Mouse (Mus musculus) ZHBTc4 (cell line): Measurements from ENCODE around the gene Clcf1.
"Not testable (repeated sequence)": the region's sequence is repeated elsewhere in the genome, so short reads cannot be mapped to it uniquely, and the experiment has no call there.

Source experiments
- DNase-seq: peaks from one replicate; pipeline ENCODE4 v3.0.0-alpha.2; 2011; ENCODE audit warnings: low read depth, low spot score

The Clcf1 gene

GRCm38 (mm10) chr19:4248683-4249082 is 34.6 kb downstream of the Clcf1 start:
- not testable (repeated sequence) for DNase-seq

- no peak for DNase-seq
Measured at GRCm38 (mm10) chr19:4254230-4254629, 40.2 kb downstream of the Clcf1 start.

- DNase-seq, result peak; percentile 76
Measured at GRCm38 (mm10) chr19:4255583-4256162, 41.6 kb downstream of the Clcf1 start.

GRCm38 (mm10) chr19:4257216-4257896 is 43.3 kb downstream of the Clcf1 start:
- DNase-seq, result peak; percentile 97

- DNase-seq, result no peak
Measured at GRCm38 (mm10) chr19:4257897-4258252, 43.8 kb downstream of the Clcf1 start.

GRCm38 (mm10) chr19:4261038-4261698 is 47.1 kb downstream of the Clcf1 start:
- peak; percentile 61 for DNase-seq

- DNase-seq, result no peak
Measured at GRCm38 (mm10) chr19:4262756-4263155, 48.7 kb downstream of the Clcf1 start.

GRCm38 (mm10) chr19:4263702-4264101 is 49.7 kb downstream of the Clcf1 start:
- DNase-seq, result no peak

GRCm38 (mm10) chr19:4264171-4264780 is 50.2 kb downstream of the Clcf1 start:
- no peak for DNase-seq

- DNase-seq, result peak; percentile 44
Measured at GRCm38 (mm10) chr19:4265956-4266355, 51.9 kb downstream of the Clcf1 start.

- DNase-seq, result peak; percentile 66
Measured at GRCm38 (mm10) chr19:4268566-4269361, 54.7 kb downstream of the Clcf1 start, which contains the start of gene Ssh3. TSS of gene Ssh3 (minus strand) at chr19:4269180.

GRCm38 (mm10) chr19:4270187-4270586 is 56.1 kb downstream of the Clcf1 start:
- no peak for DNase-seq

- no peak for DNase-seq
Measured at GRCm38 (mm10) chr19:4270972-4271371, 56.9 kb downstream of the Clcf1 start.
